Mouse (Mus musculus) embryonic facial prominence, embryonic 11.5 days (tissue): ENCODE measurements around the gene Abcg1. TPM values are rescaled to one million over a fixed set of nuclear protein-coding genes. Genes with fewer than 3 reads are reported as not detected.

Experiments used
- ATAC-seq: fragments of 200-750 bp; cut with Nextera tagmentation; replicated peaks from 2 replicates; pipeline ENCODE4 v1.8.0; 2017; ENCODE audit warnings: low read depth; ENCODE audit not compliant: insufficient number of reproducible peaks, low FRiP score, low TSS enrichment
- DNase-seq: peaks from one replicate; pipeline ENCODE4 v3.0.0-alpha.2; 2015; ENCODE audit warnings: low spot score
- H3K27ac ChIP-seq: fragments of 300-500 bp; sonication (generic); replicated peaks from 2 replicates; pipeline ENCODE4 v1.5.1; 2014; ENCODE audit warnings: mild to moderate bottlenecking, low read depth, low read length, control low read depth
- H3K27me3 ChIP-seq: fragments of 300-500 bp; sonication (generic); 2 replicates; pipeline ENCODE4 v1.6.1; 2014; ENCODE audit warnings: mild to moderate bottlenecking, low read length, moderate library complexity, mixed read lengths; ENCODE audit not compliant: control insufficient read depth, insufficient read depth
- H3K36me3 ChIP-seq: fragments of 300-500 bp; sonication (generic); replicated peaks from 2 replicates; pipeline ENCODE4 v1.6.1; 2014; ENCODE audit warnings: low read depth, mild to moderate bottlenecking, low read length, moderate library complexity, mixed read lengths; ENCODE audit not compliant: control insufficient read depth, insufficient read depth
- H3K4me1 ChIP-seq: fragments of 300-500 bp; sonication (generic); 2 replicates; pipeline ENCODE4 v1.6.1; 2014; ENCODE audit warnings: low read length, mixed read lengths; ENCODE audit not compliant: control insufficient read depth, insufficient read depth
- H3K4me2 ChIP-seq: fragments of 300-500 bp; sonication (generic); 2 replicates; pipeline ENCODE4 v1.6.1; 2014; ENCODE audit warnings: low read depth, mild to moderate bottlenecking, control low read depth, low read length, moderate library complexity
- H3K4me3 ChIP-seq: fragments of 300-500 bp; sonication (generic); 2 replicates; pipeline ENCODE4 v1.5.1; 2014; ENCODE audit warnings: low read depth, low read length, control low read depth
- H3K9ac ChIP-seq: fragments of 300-500 bp; sonication (generic); replicated peaks from 2 replicates; pipeline ENCODE4 v1.6.1; 2014; ENCODE audit warnings: mild to moderate bottlenecking, control low read depth, low read length
- H3K9me3 ChIP-seq: fragments of 300-500 bp; sonication (generic); replicated peaks from 2 replicates; pipeline ENCODE4 v1.6.1; 2016; ENCODE audit warnings: mild to moderate bottlenecking, low read length, inconsistent platforms, mixed read lengths; ENCODE audit not compliant: control insufficient read depth
- WGBS: fragments of 180-500 bp; shearing (Covaris S2); extraction: QIAGEN DNeasy Blood & Tissue Kit; methylation state at CpG from one replicate; pipeline ENCODE4 v1.1.7; 2014; 5-methylcytosine and 5-hydroxymethylcytosine counted together
- polyA plus RNA-seq: library from polyadenylated mRNA; unstranded; fragments of >200 nt; fragmentation: Nextera tagmentation; extraction: Ambion mirVana; gene quantifications from 2 replicates; pipeline ENCODE4 v1.2.1, GENCODE M21; 2014

Abcg1 gene
- polyA plus RNA-seq, 1 experiment from 2014 or later, result 11.7 TPM

DNA sequence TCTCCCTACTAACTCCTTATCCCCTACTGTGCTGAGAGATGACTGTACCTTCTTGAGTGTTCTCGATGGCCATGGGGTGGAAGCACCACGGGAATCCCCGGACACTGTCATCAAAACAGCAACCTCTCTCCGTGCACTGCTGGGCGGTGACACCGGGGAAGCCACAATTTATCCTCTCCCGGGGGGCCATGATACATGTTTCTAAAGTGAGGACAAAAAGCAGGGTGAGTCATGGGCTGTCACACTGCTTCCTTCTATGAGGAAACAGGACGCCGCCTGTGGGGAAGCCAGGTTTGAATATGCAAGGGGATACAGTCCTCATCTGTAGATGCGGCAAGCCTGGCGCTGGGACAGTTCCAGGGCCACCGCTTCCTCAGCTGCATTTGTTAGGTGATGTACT, 105.1 kb downstream of the Abcg1 start:
- Histone ChIP-seq H3K27me3 (no peaks in the 10 kb centered on the region), H3K9ac (no peak overlapping the region), H3K4me3 (no peak overlapping the region), H3K4me2 (no peak overlapping the region), H3K27ac (no peak overlapping the region), H3K4me1 (no peaks in the 10 kb centered on the region), H3K36me3 (no peaks in the 10 kb centered on the region), H3K9me3 (no peaks in the 10 kb centered on the region)
- ATAC-seq, result no peak
- whole genome bisulfite sequencing, result 89% methylated on average over 12 of the region's 12 CpGs
- no peak for DNase-seq

- Histone ChIP-seq H3K4me1 (no peaks in the 10 kb centered on the region), H3K4me3 (no peak overlapping the region), H3K9me3 (no peaks in the 10 kb centered on the region), H3K27ac (no peak overlapping the region), H3K36me3 (no peaks in the 10 kb centered on the region), H3K27me3 (no peaks in the 10 kb centered on the region), H3K4me2 (no peak overlapping the region), H3K9ac (no peak overlapping the region)
- DNase-seq, result no peak
- no peak for ATAC-seq
- 79% methylated on average over 2 of the region's 2 CpGs for WGBS
Observed at GRCm38 (mm10) chr17:31163821-31164220, 106.3 kb downstream of the Abcg1 start.

DNA sequence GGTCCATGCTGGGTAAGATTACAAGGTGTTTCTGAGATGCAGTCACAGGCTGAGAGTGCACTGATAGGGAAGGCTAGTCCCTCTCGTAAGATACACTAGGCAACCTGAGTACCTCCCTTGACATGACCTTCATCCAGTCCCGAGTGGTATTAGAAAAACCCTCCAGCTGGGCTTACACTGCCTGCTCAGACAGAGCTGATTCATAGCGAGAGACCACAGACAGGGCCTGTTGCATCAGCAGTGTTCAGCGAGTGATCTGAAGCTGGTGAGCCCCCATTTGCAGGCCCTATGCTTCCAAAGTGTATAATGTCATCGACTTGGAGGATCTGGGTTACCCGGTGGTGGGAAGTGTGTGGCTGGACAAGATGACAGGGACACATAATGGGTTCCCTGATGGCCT, 107.7 kb downstream of the Abcg1 start, which contains the start of gene Tff1:
Tff1 (minus strand) TSS at position 151 of the 400 bp plus-strand sequence.
- H3K4me2 ChIP-seq, result no peak within 1 kb of the TSS
- no peak within 1 kb of the TSS for H3K4me3 ChIP-seq
- no peaks in the 10 kb centered on the region for H3K4me1 ChIP-seq
- DNase-seq (no peak), ATAC-seq (no peak)
- no peak within 1 kb of the TSS for H3K9ac ChIP-seq
- no peaks in the 10 kb centered on the region for H3K36me3 ChIP-seq
- no peak within 1 kb of the TSS for H3K27ac ChIP-seq
- WGBS, result 87% methylated on average over 6 of the region's 6 CpGs
- H3K9me3 ChIP-seq, result no peaks in the 10 kb centered on the region
- H3K27me3 ChIP-seq, result no peaks in the 10 kb centered on the region

Other genes with a start within 250 kb of the Abcg1 start
- 0.08 TPM in 1 of 2 replicates, not detected in the other for gene Glp1r, start 155.9 kb upstream of the Abcg1 start, polyA plus RNA-seq
- gene Umodl1, start 103.0 kb upstream of the Abcg1 start, polyA plus RNA-seq, result 0.21 TPM in 1 of 2 replicates, not detected in the other
- gene Tff3, start 72.0 kb downstream of the Abcg1 start, polyA plus RNA-seq, result not detected in 2 replicates
- gene Tff2, start 86.6 kb downstream of the Abcg1 start, polyA plus RNA-seq, result not detected in 2 replicates
- not detected in 2 replicates for gene Tff1, start 107.6 kb downstream of the Abcg1 start, polyA plus RNA-seq
- gene Tmprss3, start 141.3 kb downstream of the Abcg1 start, polyA plus RNA-seq, result not detected in 2 replicates
- 0.11 and 0.36 TPM in 2 replicates for gene Ubash3a, start 150.2 kb downstream of the Abcg1 start, polyA plus RNA-seq
- 0.66 and 0.76 TPM in 2 replicates for gene Rsph1, start 219.7 kb downstream of the Abcg1 start, polyA plus RNA-seq
- gene Slc37a1, start 229.1 kb downstream of the Abcg1 start, polyA plus RNA-seq, result 1.8 and 2.4 TPM in 2 replicates